Mouse (Mus musculus) lung, postnatal 0 days (tissue): ENCODE results near the gene Mrgpre.

Source experiments
- CTCF ChIP-seq: IDR thresholded peaks from 2 replicates; pipeline ENCODE4 v1.5.1; 2016; ENCODE audit warnings: antibody characterized with exemption, mild to moderate bottlenecking
- EP300 ChIP-seq: IDR thresholded peaks from 2 replicates; pipeline ENCODE4 v1.6.1; 2016; ENCODE audit warnings: antibody characterized with exemption, mild to moderate bottlenecking, control low read depth

GRCm38 (mm10) chr7:143821241-143821640 lies 36.9 kb upstream of the Mrgpre start:
- no peak for TF ChIP-seq EP300
- TF ChIP-seq CTCF, result no peak
